ENCODE assay signal across 9 mouse cellular contexts in the genomic region with DNA sequence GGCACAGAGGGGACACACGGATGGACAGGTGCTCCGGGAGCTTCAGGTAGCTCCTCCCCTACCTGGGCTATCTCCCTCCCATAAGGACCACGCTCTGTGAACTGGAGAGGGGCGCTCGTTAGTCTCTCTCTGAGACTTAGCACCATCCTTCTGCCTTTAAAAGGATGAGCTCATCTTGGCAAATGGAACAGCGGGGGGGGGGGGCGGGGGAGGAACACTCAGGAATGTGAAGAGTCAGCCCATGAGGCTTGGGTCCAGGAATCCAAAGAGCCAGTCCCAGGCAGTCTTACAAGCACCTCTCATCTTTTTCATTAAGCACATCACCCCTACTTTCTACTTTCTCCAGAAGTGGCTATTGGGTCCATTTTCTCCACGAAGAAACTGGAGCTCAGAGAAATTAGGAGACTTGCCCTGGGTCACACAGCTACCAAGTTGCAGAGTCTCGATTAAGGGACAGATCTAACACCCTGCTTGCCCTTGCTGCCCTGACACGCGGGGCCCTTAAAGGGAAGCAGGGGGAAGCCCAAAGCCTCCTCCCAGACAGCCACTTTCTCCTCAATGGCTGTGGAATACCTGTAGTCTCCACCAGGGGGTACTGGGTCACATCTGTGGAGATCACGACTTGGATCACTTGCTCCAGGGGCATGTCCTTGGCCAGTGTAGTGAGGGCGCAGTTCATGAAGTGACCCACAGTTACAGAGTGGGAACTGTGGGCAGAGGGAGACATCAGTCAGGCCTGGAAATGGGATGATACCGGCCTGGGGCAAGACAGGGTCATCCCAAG. TPM values are rescaled to one million over a fixed set of nuclear protein-coding genes. Genes with fewer than 3 reads are reported as not detected.
A peak's percentile ranks its signal among the peaks of the same experiment; 100 is the strongest.
DNase-seq lines count a peak whose midpoint lies in the region; ATAC-seq and TF ChIP-seq lines count a peak whose summit lies in the region.
"Had no signal": no experiment of that assay in that cellular context is flagged by ENCODE, and none has a peak within 500 bp of the region (broad histone marks: within the 10 kb centered on the region; RNA-seq: fewer than 3 reads in every experiment).

No protein-coding gene starts in this region.

- no peak overlapping the region for H3K9ac ChIP-seq in liver, postnatal 0 days (replicated peaks)
- H3K9ac ChIP-seq in stomach, postnatal 0 days (ENCODE audit: low read length): no peak overlapping the region
- H3K9ac ChIP-seq in midbrain, embryonic 16.5 days (ENCODE audit: low read depth, low read length): no peak overlapping the region
- H3K9ac ChIP-seq: limb, embryonic 13.5 days had no signal

- TF ChIP-seq CTCF in liver, postnatal 0 days (IDR thresholded peaks at IDR 0.05; ENCODE audit: low read depth): peak; percentile 80
- TF ChIP-seq CTCF in stomach, postnatal 0 days (IDR thresholded peaks at IDR 0.05; ENCODE audit: low read depth): peak; percentile 84

- no peak overlapping the region for H3K4me2 ChIP-seq in liver, postnatal 0 days (ENCODE audit: low read depth, low read length)
- H3K4me2 ChIP-seq in stomach, postnatal 0 days (replicated peaks; ENCODE audit: low read depth): no peak overlapping the region
- no peak overlapping the region for H3K4me2 ChIP-seq in midbrain, embryonic 16.5 days (ENCODE audit: low read length)
- H3K4me2 ChIP-seq: limb, embryonic 13.5 days had no signal

- no peak for TF ChIP-seq EP300 in liver, postnatal 0 days (IDR thresholded peaks at IDR 0.05; ENCODE audit: low read depth)
- no peak for TF ChIP-seq EP300 in stomach, postnatal 0 days (optimal IDR thresholded peaks at IDR 0.05)

- H3K4me3 ChIP-seq in liver, postnatal 0 days (ENCODE audit: low read depth, low read length): no peak overlapping the region
- no peak overlapping the region for H3K4me3 ChIP-seq in stomach, postnatal 0 days (ENCODE audit: low read depth, low read length)
- H3K4me3 ChIP-seq in midbrain, embryonic 16.5 days (ENCODE audit: low read depth, low read length): no peak overlapping the region
- H3K4me3 ChIP-seq: limb, embryonic 13.5 days had no signal

- DNase-seq in heart, adult 11 months: peak; percentile 94
- DNase-seq in heart, postnatal 25 days (ENCODE audit: low spot score): no peak
- DNase-seq in A20 (ENCODE audit: low read depth, low spot score): peak; percentile 49
- peak; percentile 53 to 64 for DNase-seq in adrenal gland, postnatal 36 days
- DNase-seq in heart, adult 8-10 months (ENCODE audit: low spot score): peak; percentile 52
- DNase-seq in liver, postnatal 0 days: peak; percentile 62
- DNase-seq in stomach, postnatal 0 days (ENCODE audit: low spot score): peak; percentile 65

- no peaks in the 10 kb centered on the region for H3K9me3 ChIP-seq in liver, postnatal 0 days (ENCODE audit: low read length)
- H3K9me3 ChIP-seq in stomach, postnatal 0 days (ENCODE audit: control insufficient read depth, low read length): no peaks in the 10 kb centered on the region
- no peaks in the 10 kb centered on the region for H3K9me3 ChIP-seq in midbrain, embryonic 16.5 days (replicated peaks; ENCODE audit: control insufficient read depth, low read length, poor library complexity, severe bottlenecking)
- H3K9me3 ChIP-seq: limb, embryonic 13.5 days had no signal

- H3K4me1 ChIP-seq in liver, postnatal 0 days (ENCODE audit: insufficient read depth): no peaks in the 10 kb centered on the region
- no peaks in the 10 kb centered on the region for H3K4me1 ChIP-seq in stomach, postnatal 0 days (replicated peaks; ENCODE audit: control insufficient read depth, insufficient read depth)
- H3K4me1 ChIP-seq in midbrain, embryonic 16.5 days (ENCODE audit: control insufficient read depth, insufficient read depth, low read length): no peaks in the 10 kb centered on the region; the same call in 1 of the 2 replicates

- ATAC-seq in liver, postnatal 0 days: no peak
- peak; percentile 49 for ATAC-seq in stomach, postnatal 0 days (ENCODE audit: low FRiP score, low TSS enrichment)
- ATAC-seq in midbrain, embryonic 16.5 days: no peak

- 42% methylated on average over 14 of the region's 14 CpGs for WGBS in liver, postnatal 0 days (ENCODE audit: insufficient replicate concordance)
- WGBS in stomach, postnatal 0 days: 34% methylated on average over 13 of the region's 14 CpGs
- 47% methylated on average over 14 of the region's 14 CpGs for WGBS in midbrain, embryonic 16.5 days

- intact Hi-C loops in heart, postnatal 25 days (cut with DNase I): loop anchor here (1.0 to 2.0 kb wide), 2 partner anchors 24 to 154 kb away; no protein-coding TSS in a partner anchor

- H3K36me3 ChIP-seq in liver, postnatal 0 days (replicated peaks; ENCODE audit: insufficient read depth, low read length): no peaks in the 10 kb centered on the region
- H3K36me3 ChIP-seq in stomach, postnatal 0 days (ENCODE audit: control insufficient read depth, insufficient read depth, low read length): no peaks in the 10 kb centered on the region
- no peaks in the 10 kb centered on the region for H3K36me3 ChIP-seq in midbrain, embryonic 16.5 days (ENCODE audit: control insufficient read depth, insufficient read depth, low read length)
- H3K36me3 ChIP-seq: limb, embryonic 13.5 days had no signal

- H3K27me3 ChIP-seq in liver, postnatal 0 days (ENCODE audit: insufficient read depth, low read length): 0 out of 2 replicates have a peak, but pooled peaks cover 7% of the 10 kb centered on the region
- no peaks in the 10 kb centered on the region for H3K27me3 ChIP-seq in stomach, postnatal 0 days (ENCODE audit: control insufficient read depth, insufficient read depth, low read length)
- H3K27me3 ChIP-seq in midbrain, embryonic 16.5 days (ENCODE audit: control insufficient read depth, insufficient read depth, low read depth, low read length): no peaks in the 10 kb centered on the region; the same call in 1 of the 2 replicates

- H3K27ac ChIP-seq in liver, postnatal 0 days (ENCODE audit: low read depth): no peak overlapping the region
- no peak overlapping the region for H3K27ac ChIP-seq in stomach, postnatal 0 days (replicated peaks)
- H3K27ac ChIP-seq in midbrain, embryonic 16.5 days (ENCODE audit: low read length): no peak overlapping the region
- H3K27ac ChIP-seq: limb, embryonic 13.5 days had no signal

RNA-seq across cellular contexts. Expression of gene Clcnka, which starts 8.2 kb away (rescaled TPM):
- total RNA-seq in heart, postnatal 25 days (2021): not detected
- total RNA-seq in adrenal gland, postnatal 36 days (2021): not detected
- not detected for total RNA-seq in heart, adult 8-10 months (2022)
- not detected in 2 replicates for polyA plus RNA-seq in liver, postnatal 0 days (2015; fragmentation: Nextera tagmentation; extraction: Ambion mirVana)
- polyA plus RNA-seq in stomach, postnatal 0 days (2015; fragmentation: Nextera tagmentation; extraction: Ambion mirVana): 0.08 TPM in 1 of 2 replicates, not detected in the other
- polyA plus RNA-seq in midbrain, embryonic 16.5 days (2015; fragmentation: Nextera tagmentation; extraction: Ambion mirVana): 0.19 TPM in 1 of 2 replicates, not detected in the other

RNA-seq across cellular contexts. Expression of gene Clcnkb, which starts 9.1 kb away (rescaled TPM):
- 1 to 10 TPM in 1 of 2 experiments, under 1 TPM in 1; 0.60 to 1.5 TPM for total RNA-seq in heart, postnatal 25 days (2021)
- not detected for total RNA-seq in adrenal gland, postnatal 36 days (2021)
- 1 to 10 TPM in 1 of 4 experiments, under 1 TPM in 3; 0.33 to 1.5 (median 0.59) TPM for total RNA-seq in heart, adult 8-10 months (2022)
- not detected in 2 replicates for polyA plus RNA-seq in liver, postnatal 0 days (2015; fragmentation: Nextera tagmentation; extraction: Ambion mirVana)
- polyA plus RNA-seq in stomach, postnatal 0 days (2015; fragmentation: Nextera tagmentation; extraction: Ambion mirVana): not detected in 2 replicates
- not detected in 2 replicates for polyA plus RNA-seq in midbrain, embryonic 16.5 days (2015; fragmentation: Nextera tagmentation; extraction: Ambion mirVana)
- polyA plus RNA-seq: limb, embryonic 13.5 days had no signal

RNA-seq across cellular contexts. Expression of gene Hspb7, which starts 13.9 kb away (rescaled TPM):
- total RNA-seq in heart, postnatal 25 days (2021): 1,000 to 10,000 TPM; 1,043 to 1,140 TPM
- under 1 TPM; 0.33 to 0.46 TPM for total RNA-seq in adrenal gland, postnatal 36 days (2021)
- 1,000 to 10,000 TPM; 1,512 to 1,942 (median 1,609) TPM for total RNA-seq in heart, adult 8-10 months (2022)
- polyA plus RNA-seq in liver, postnatal 0 days (2015; fragmentation: Nextera tagmentation; extraction: Ambion mirVana): 0.04 and 0.49 TPM in 2 replicates
- 2.3 and 3.5 TPM in 2 replicates for polyA plus RNA-seq in stomach, postnatal 0 days (2015; fragmentation: Nextera tagmentation; extraction: Ambion mirVana)
- polyA plus RNA-seq in midbrain, embryonic 16.5 days (2015; fragmentation: Nextera tagmentation; extraction: Ambion mirVana): not detected in 2 replicates

RNA-seq across cellular contexts. Expression of gene Srarp, which starts 29.2 kb away (rescaled TPM):
- total RNA-seq in heart, postnatal 25 days (2021): 1 to 10 TPM in 1 of 2 experiments, under 1 TPM in 1; 0.50 to 1.5 TPM
- not detected for total RNA-seq in adrenal gland, postnatal 36 days (2021)
- 1 to 10 TPM in 1 of 4 experiments, under 1 TPM in 3; 0.82 to 1.5 (median 0.93) TPM for total RNA-seq in heart, adult 8-10 months (2022)
- not detected in 2 replicates for polyA plus RNA-seq in liver, postnatal 0 days (2015; fragmentation: Nextera tagmentation; extraction: Ambion mirVana)
- not detected in 2 replicates for polyA plus RNA-seq in stomach, postnatal 0 days (2015; fragmentation: Nextera tagmentation; extraction: Ambion mirVana)
- polyA plus RNA-seq in midbrain, embryonic 16.5 days (2015; fragmentation: Nextera tagmentation; extraction: Ambion mirVana): 0.62 TPM in 1 of 2 replicates, not detected in the other
- polyA plus RNA-seq: limb, embryonic 13.5 days had no signal

RNA-seq across cellular contexts. Expression of gene Zbtb17, which starts 37.7 kb away (rescaled TPM):
- total RNA-seq in heart, postnatal 25 days (2021): 10 to 100 TPM; 22.7 to 23.5 TPM
- 10 to 100 TPM; 14.8 to 18.7 TPM for total RNA-seq in adrenal gland, postnatal 36 days (2021)
- 10 to 100 TPM; 24.8 to 28.4 (median 26.5) TPM for total RNA-seq in heart, adult 8-10 months (2022)
- 4.6 and 5.5 TPM in 2 replicates for polyA plus RNA-seq in liver, postnatal 0 days (2015; fragmentation: Nextera tagmentation; extraction: Ambion mirVana)
- polyA plus RNA-seq in stomach, postnatal 0 days (2015; fragmentation: Nextera tagmentation; extraction: Ambion mirVana): 13.3 and 16.8 TPM in 2 replicates
- 42.7 and 48.2 TPM in 2 replicates for polyA plus RNA-seq in midbrain, embryonic 16.5 days (2015; fragmentation: Nextera tagmentation; extraction: Ambion mirVana)

Comparison
In these comparisons a context has a peak if more than half of its experiments do, and no peak if none do; other contexts are left out.
1. RNA of gene Hspb7, which starts 13.9 kb away (total RNA-seq): 1,512 to 1,942 TPM in heart, adult 8-10 months and 1,043 to 1,140 TPM in heart, postnatal 25 days; 0.33 to 0.46 TPM in adrenal gland, postnatal 36 days; every median in the first group is over 100 times any median in the second.